Mouse (Mus musculus): Measurements from ENCODE around the gene Fsip1. TPM values are rescaled to one million over a fixed set of nuclear protein-coding genes. Genes with fewer than 3 reads are reported as not detected.

Gene Fsip1
- polyA plus RNA-seq, 1 experiment from 2014 or later = 0.42 TPM

DNA sequence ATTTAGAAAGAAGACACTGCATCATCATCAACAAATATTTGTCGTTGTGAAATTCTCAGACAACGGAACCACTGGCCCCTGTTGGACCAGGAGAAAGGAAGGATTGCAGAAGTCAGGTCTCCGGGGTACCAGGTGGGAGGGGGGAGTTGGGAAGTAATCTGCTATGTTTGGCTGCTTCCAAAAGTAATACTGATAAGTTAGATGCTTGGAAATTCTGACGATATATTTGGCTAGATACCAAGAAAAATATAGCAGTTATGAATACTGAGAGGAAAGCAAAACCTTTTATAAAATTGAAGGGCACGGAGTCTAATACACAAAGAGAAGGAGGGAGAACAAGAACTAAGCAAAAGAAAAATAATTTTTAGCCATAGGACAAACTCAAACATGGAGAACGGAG is 117.5 kb downstream of the Fsip1 start:
- Histone ChIP-seq H3K4me3 (ENCODE audit: control insufficient read depth in 1 of 2, insufficient read depth in 1 of 2, low read depth in 1 of 2, low read length in 2 of 2) (no peak overlapping the region), H3K9me3 (ENCODE audit: control insufficient read depth, low read length) (no peaks in the 10 kb centered on the region), H3K27ac (replicated peaks in 1 of 2; ENCODE audit: control insufficient read depth in 1 of 2, insufficient read depth in 1 of 2, low read depth in 2 of 2, low read length in 2 of 2) (no peak overlapping the region), H3K4me1 (ENCODE audit: control insufficient read depth in 2 of 2, insufficient read depth in 2 of 2, low read length in 2 of 2) (0 out of 4 replicates have a peak, but pooled peaks cover 0 to 4% of the 10 kb centered on the region in 2 experiments), H3K4me2 (ENCODE audit: low read length) (no peak overlapping the region), H3K9ac (ENCODE audit: low read length) (no peak overlapping the region), H3K27me3 (ENCODE audit: control insufficient read depth, insufficient read depth, low read length) (no peaks in the 10 kb centered on the region), H3K36me3 (ENCODE audit: control insufficient read depth, insufficient read depth, low read length) (no peaks in the 10 kb centered on the region)
- no peak for ATAC-seq (ENCODE audit: insufficient number of reproducible peaks, insufficient read depth, low FRiP score, low read depth)
- 60% methylated on average over 6 of the region's 6 CpGs for WGBS

DNA sequence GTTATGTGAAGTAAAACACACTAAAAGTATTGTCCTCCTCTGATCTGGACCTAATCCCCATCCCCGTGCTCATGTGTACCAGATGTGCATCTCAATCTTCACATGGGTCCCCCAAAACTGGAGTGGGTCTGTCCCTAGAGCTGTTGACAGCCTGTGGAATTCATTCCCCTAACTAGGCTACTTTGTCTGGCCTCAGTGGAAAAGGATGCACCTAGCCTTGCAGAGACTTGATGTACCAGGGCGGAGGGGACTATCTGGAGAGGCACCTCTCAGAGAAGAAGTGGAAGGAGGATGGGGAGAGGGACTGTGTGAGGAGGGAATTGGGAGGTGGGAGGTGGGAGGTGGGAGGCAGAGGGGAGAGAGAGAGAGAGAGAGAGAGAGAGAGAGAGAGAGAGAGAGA is 119.0 kb downstream of the Fsip1 start:
- Histone ChIP-seq H3K27me3 (ENCODE audit: control insufficient read depth, insufficient read depth, low read length) (no peaks in the 10 kb centered on the region), H3K4me3 (ENCODE audit: control insufficient read depth in 1 of 2, insufficient read depth in 1 of 2, low read depth in 1 of 2, low read length in 2 of 2) (no peak overlapping the region), H3K4me1 (ENCODE audit: control insufficient read depth in 2 of 2, insufficient read depth in 2 of 2, low read length in 2 of 2) (0 out of 4 replicates have a peak, but pooled peaks cover 0 to 4% of the 10 kb centered on the region in 2 experiments), H3K27ac (replicated peaks in 1 of 2; ENCODE audit: control insufficient read depth in 1 of 2, insufficient read depth in 1 of 2, low read depth in 2 of 2, low read length in 2 of 2) (no peak overlapping the region), H3K36me3 (ENCODE audit: control insufficient read depth, insufficient read depth, low read length) (no peaks in the 10 kb centered on the region), H3K9ac (ENCODE audit: low read length) (no peak overlapping the region), H3K9me3 (ENCODE audit: control insufficient read depth, low read length) (no peaks in the 10 kb centered on the region), H3K4me2 (ENCODE audit: low read length) (no peak overlapping the region)
- WGBS = 73% methylated on average over 2 of the region's 2 CpGs
- ATAC-seq (ENCODE audit: insufficient number of reproducible peaks, insufficient read depth, low FRiP score, low read depth) = no peak

DNA sequence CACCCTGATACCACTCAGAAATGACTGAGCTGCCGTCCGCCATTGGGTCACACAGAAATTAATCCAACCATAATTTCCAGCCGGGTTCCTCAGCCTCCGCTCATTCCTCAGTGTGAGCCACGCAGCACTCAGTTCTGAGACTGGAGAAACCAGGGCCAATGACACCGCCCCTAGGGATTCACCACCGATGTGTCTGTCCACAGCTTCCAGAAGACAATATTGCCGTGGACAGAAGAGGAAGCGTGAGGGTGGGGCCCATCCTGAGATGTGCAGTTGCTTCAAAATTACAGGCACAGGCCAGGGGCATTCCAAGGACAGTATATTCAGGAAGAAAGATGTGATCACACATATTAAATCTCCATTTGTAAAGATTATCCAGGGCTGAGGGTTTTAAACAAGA is 119.7 kb downstream of the Fsip1 start:
- no peak overlapping the region for H3K27ac ChIP-seq (replicated peaks in 1 of 2; ENCODE audit: control insufficient read depth in 1 of 2, insufficient read depth in 1 of 2, low read depth in 2 of 2, low read length in 2 of 2)
- H3K36me3 ChIP-seq (ENCODE audit: control insufficient read depth, insufficient read depth, low read length) = no peaks in the 10 kb centered on the region
- H3K9ac ChIP-seq (ENCODE audit: low read length) = no peak overlapping the region
- no peak for ATAC-seq (ENCODE audit: insufficient number of reproducible peaks, insufficient read depth, low FRiP score, low read depth)
- no peak overlapping the region for H3K4me2 ChIP-seq (ENCODE audit: low read length)
- 79% methylated on average over 9 of the region's 9 CpGs for WGBS
- H3K9me3 ChIP-seq (ENCODE audit: control insufficient read depth, low read length) = no peaks in the 10 kb centered on the region
- H3K4me1 ChIP-seq (ENCODE audit: control insufficient read depth in 2 of 2, insufficient read depth in 2 of 2, low read length in 2 of 2) = 0 out of 4 replicates have a peak, but pooled peaks cover 0 to 4% of the 10 kb centered on the region in 2 experiments
- no peak overlapping the region for H3K4me3 ChIP-seq (ENCODE audit: control insufficient read depth in 1 of 2, insufficient read depth in 1 of 2, low read depth in 1 of 2, low read length in 2 of 2)
- H3K27me3 ChIP-seq (ENCODE audit: control insufficient read depth, insufficient read depth, low read length) = no peaks in the 10 kb centered on the region

DNA sequence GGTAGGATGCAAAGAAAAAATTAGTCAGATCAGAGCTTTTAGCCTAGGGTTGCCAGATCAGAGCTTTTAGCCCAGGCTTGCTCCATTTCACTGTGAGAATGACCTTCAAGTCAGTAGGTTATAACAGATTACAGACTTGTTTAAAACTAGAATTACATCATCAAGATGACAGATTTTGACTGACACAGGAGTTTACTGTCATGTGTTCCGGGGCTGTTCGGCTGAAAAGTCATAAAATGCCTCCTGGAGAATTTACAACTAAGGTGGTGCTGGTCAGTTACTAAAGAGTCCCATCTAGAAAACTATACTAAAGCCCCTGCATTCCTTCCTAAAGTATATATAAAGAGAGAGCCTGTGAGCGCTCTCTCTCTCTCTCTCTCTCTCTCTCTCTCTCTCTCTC is 128.5 kb downstream of the Fsip1 start:
- no peak for ATAC-seq (ENCODE audit: insufficient number of reproducible peaks, insufficient read depth, low FRiP score, low read depth)
- Histone ChIP-seq H3K27ac (replicated peaks in 1 of 2; ENCODE audit: control insufficient read depth in 1 of 2, insufficient read depth in 1 of 2, low read depth in 2 of 2, low read length in 2 of 2) (no peak overlapping the region), H3K4me1 (ENCODE audit: control insufficient read depth in 2 of 2, insufficient read depth in 2 of 2, low read length in 2 of 2) (no peaks in the 10 kb centered on the region), H3K4me3 (ENCODE audit: control insufficient read depth in 1 of 2, insufficient read depth in 1 of 2, low read depth in 1 of 2, low read length in 2 of 2) (no peak overlapping the region), H3K27me3 (ENCODE audit: control insufficient read depth, insufficient read depth, low read length) (no peaks in the 10 kb centered on the region), H3K4me2 (ENCODE audit: low read length) (no peak overlapping the region), H3K9ac (ENCODE audit: low read length) (no peak overlapping the region), H3K36me3 (ENCODE audit: control insufficient read depth, insufficient read depth, low read length) (peaks cover 30% of the 10 kb centered on the region), H3K9me3 (ENCODE audit: control insufficient read depth, low read length) (no peaks in the 10 kb centered on the region)
- WGBS = 77% methylated on average over 3 of the region's 3 CpGs

DNA sequence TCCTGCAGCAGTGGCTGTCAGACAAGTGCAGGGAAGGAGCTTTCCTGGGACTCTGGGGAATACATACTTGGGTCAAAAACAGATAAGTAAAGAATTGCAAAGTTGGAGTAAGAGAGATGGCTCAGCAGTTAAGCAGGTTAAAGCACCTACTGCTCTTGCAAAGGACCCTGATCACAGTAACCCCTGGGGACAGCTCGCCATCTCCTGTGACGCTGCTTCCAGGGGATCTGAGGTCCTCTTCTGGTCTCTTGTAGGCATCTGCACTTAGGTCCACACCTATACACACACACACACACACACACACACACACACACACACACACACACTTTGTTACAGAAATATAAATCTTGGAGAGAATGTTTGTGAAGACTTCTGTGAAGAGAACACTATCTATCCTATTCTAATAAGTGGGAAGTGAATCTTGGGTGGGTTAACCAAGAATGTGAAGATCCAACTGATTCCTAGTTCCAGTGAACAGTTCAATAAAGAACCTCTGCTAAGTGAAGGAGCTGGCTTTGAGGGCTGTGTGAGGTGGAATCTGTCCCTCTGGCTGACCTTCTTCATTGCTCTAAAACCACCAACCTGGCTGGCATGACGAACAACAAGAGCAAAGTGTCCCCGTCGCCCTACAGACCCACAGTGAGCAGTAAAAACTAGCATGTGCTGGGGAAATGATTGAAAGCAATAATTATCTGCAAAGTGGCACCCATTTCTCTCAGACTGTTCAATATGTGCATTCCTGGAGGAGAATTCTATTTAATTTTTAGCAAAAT is 129.1 kb downstream of the Fsip1 start:
- Histone ChIP-seq H3K9ac (ENCODE audit: low read length) (no peak overlapping the region), H3K9me3 (ENCODE audit: control insufficient read depth, low read length) (no peaks in the 10 kb centered on the region), H3K4me3 (ENCODE audit: control insufficient read depth in 1 of 2, insufficient read depth in 1 of 2, low read depth in 1 of 2, low read length in 2 of 2) (no peak overlapping the region), H3K4me1 (ENCODE audit: control insufficient read depth in 2 of 2, insufficient read depth in 2 of 2, low read length in 2 of 2) (no peaks in the 10 kb centered on the region), H3K4me2 (ENCODE audit: low read length) (no peak overlapping the region), H3K36me3 (ENCODE audit: control insufficient read depth, insufficient read depth, low read length) (peaks cover 36% of the 10 kb centered on the region), H3K27ac (replicated peaks in 1 of 2; ENCODE audit: control insufficient read depth in 1 of 2, insufficient read depth in 1 of 2, low read depth in 2 of 2, low read length in 2 of 2) (no peak overlapping the region), H3K27me3 (ENCODE audit: control insufficient read depth, insufficient read depth, low read length) (no peaks in the 10 kb centered on the region)
- 81% methylated on average over 5 of the region's 5 CpGs for WGBS
- ATAC-seq (ENCODE audit: insufficient number of reproducible peaks, insufficient read depth, low FRiP score, low read depth) = no peak

DNA sequence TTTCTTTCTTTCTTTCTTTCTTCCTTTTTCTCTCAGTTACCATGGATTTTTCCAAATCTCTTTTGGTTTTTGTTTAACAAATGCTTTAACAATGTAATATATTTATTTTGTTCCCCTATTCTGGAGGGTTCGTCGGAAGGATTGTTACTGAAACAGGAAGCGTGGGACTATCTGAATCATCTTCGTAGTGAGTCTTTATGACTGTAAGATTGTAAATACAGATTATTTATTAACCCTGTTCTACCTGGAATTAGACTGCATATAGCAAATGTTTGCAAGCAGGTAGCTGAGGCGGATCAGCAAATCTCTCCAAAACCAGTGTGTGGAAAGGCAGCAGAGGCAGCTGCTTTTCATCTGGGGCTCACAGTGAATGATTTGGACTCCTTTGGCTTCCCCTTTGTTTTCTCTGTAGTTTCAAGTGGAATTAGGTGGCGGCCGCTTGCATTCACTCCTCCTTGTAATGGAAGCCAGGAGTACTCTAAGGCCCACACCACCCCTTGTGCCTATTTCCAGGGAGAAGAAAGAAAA is 130.8 kb downstream of the Fsip1 start:
- 80% methylated on average over 7 of the region's 7 CpGs for WGBS

DNA sequence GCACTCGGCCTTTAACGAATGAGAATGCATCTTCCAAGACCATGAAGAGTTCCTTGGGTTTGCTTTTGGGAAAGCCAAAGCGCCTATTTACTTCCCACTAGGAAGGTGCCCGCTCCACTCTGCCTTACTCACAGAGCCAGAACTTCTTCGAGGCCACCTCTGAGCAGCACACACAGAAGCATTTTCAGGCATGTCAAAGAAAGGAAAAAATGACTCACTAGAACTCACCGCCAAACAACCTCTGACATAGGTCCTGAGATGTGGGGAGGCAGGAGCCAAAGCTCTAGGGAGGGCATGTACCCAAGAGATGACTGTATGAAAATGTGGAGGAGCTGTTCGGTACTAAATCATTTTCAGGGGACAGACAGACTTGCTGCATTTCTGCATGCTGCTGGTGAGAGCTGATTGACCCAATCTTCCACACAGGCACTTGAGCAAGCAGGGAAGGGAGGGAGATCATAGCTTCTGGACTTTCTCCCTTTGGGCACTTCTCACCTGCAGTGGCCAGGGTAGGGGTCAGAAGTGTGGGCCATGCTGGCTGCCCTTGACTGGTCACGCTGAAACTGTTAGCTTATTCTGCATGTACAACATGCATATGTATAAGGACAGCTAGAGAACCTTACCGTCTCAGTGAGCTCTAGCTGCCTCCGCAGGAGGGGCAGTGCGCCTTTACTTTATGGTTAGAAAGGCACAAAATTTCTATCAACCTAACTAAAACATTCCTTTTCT is 131.4 kb downstream of the Fsip1 start:
- H3K9me3 ChIP-seq (ENCODE audit: control insufficient read depth, low read length) = no peaks in the 10 kb centered on the region
- no peak overlapping the region for H3K4me3 ChIP-seq (ENCODE audit: control insufficient read depth in 1 of 2, insufficient read depth in 1 of 2, low read depth in 1 of 2, low read length in 2 of 2)
- H3K4me2 ChIP-seq (ENCODE audit: low read length) = no peak overlapping the region
- no peak for ATAC-seq (ENCODE audit: insufficient number of reproducible peaks, insufficient read depth, low FRiP score, low read depth)
- 76% methylated on average over 11 of the region's 11 CpGs for WGBS
- H3K36me3 ChIP-seq (ENCODE audit: control insufficient read depth, insufficient read depth, low read length) = peaks cover 58% of the 10 kb centered on the region
- no peak overlapping the region for H3K9ac ChIP-seq (ENCODE audit: low read length)
- H3K4me1 ChIP-seq (ENCODE audit: control insufficient read depth in 2 of 2, insufficient read depth in 2 of 2, low read length in 2 of 2) = no peaks in the 10 kb centered on the region
- no peak overlapping the region for H3K27ac ChIP-seq (replicated peaks in 1 of 2; ENCODE audit: control insufficient read depth in 1 of 2, insufficient read depth in 1 of 2, low read depth in 2 of 2, low read length in 2 of 2)
- H3K27me3 ChIP-seq (ENCODE audit: control insufficient read depth, insufficient read depth, low read length) = no peaks in the 10 kb centered on the region

More for the DNA sequence above, 130.8 kb downstream of the Fsip1 start:
- Histone ChIP-seq H3K27ac (replicated peaks in 1 of 2; ENCODE audit: control insufficient read depth in 1 of 2, insufficient read depth in 1 of 2, low read depth in 2 of 2, low read length in 2 of 2) (no peak overlapping the region), H3K9ac (ENCODE audit: low read length) (no peak overlapping the region), H3K36me3 (ENCODE audit: control insufficient read depth, insufficient read depth, low read length) (peaks cover 51% of the 10 kb centered on the region), H3K4me1 (ENCODE audit: control insufficient read depth in 2 of 2, insufficient read depth in 2 of 2, low read length in 2 of 2) (no peaks in the 10 kb centered on the region), H3K4me2 (ENCODE audit: low read length) (no peak overlapping the region), H3K27me3 (ENCODE audit: control insufficient read depth, insufficient read depth, low read length) (no peaks in the 10 kb centered on the region), H3K4me3 (ENCODE audit: control insufficient read depth in 1 of 2, insufficient read depth in 1 of 2, low read depth in 1 of 2, low read length in 2 of 2) (no peak overlapping the region), H3K9me3 (ENCODE audit: control insufficient read depth, low read length) (no peaks in the 10 kb centered on the region)
- no peak for ATAC-seq (ENCODE audit: insufficient number of reproducible peaks, insufficient read depth, low FRiP score, low read depth)

Measured in heart, embryonic 14.5 days (tissue).